Mouse (Mus musculus) MEL (cell line): ENCODE data around the gene Tmed2.
"Not testable (repeated sequence)": the region's sequence is repeated elsewhere in the genome, so short reads cannot be mapped to it uniquely, and the experiment has no call there.

Source experiments
- CHD2 ChIP-seq: IDR thresholded peaks from 2 replicates; pipeline ENCODE4 v1.6.1; 2011; ENCODE audit warnings: low read length, improper control_type of control experiment
- CTCF ChIP-seq, 3 experiments: IDR thresholded peaks in 2 of 3; conservative IDR thresholded peaks in 1 of 3; 2 replicates each; pipeline ENCODE4 v1.5.1; 2011 to 2012; ENCODE audit warnings: low read length in 3 of 3, low read depth in 2 of 3, mild to moderate bottlenecking in 2 of 3, improper control_type of control experiment in 1 of 3, inconsistent platforms in 1 of 3, mixed read lengths in 1 of 3, moderate library complexity in 1 of 3; ENCODE audit not compliant: control insufficient read depth in 1 of 3, insufficient read depth in 1 of 3, poor library complexity in 1 of 3, severe bottlenecking in 1 of 3
- EP300 ChIP-seq, 2 experiments: IDR thresholded peaks; 2 replicates each; pipeline ENCODE4 v1.6.1; 2011; ENCODE audit warnings: improper control_type of control experiment in 2 of 2, low read length in 2 of 2, low read depth in 1 of 2, mild to moderate bottlenecking in 1 of 2
- GABPA ChIP-seq: IDR thresholded peaks from 2 replicates; pipeline ENCODE4 v1.6.1; 2012; ENCODE audit warnings: low read depth, mild to moderate bottlenecking, inconsistent platforms, low read length, improper control_type of control experiment, moderate library complexity
- GATA1 ChIP-seq: IDR thresholded peaks from 2 replicates; pipeline ENCODE4 v1.6.1; 2011; ENCODE audit warnings: low read depth, low read length, improper control_type of control experiment
- MAZ ChIP-seq: IDR thresholded peaks from 2 replicates; pipeline ENCODE4 v1.6.1; 2012; ENCODE audit warnings: low read depth, mild to moderate bottlenecking, inconsistent platforms, low read length, improper control_type of control experiment
- POLR2A ChIP-seq, 2 experiments: IDR thresholded peaks; 2 replicates each; pipeline ENCODE4 v1.6.1; 2011 to 2012; ENCODE audit warnings: low read length in 2 of 2, mild to moderate bottlenecking in 2 of 2, control low read depth in 1 of 2, improper control_type of control experiment in 1 of 2, low read depth in 1 of 2, moderate library complexity in 1 of 2; ENCODE audit not compliant: control insufficient read depth in 1 of 2, insufficient read depth in 1 of 2, poor library complexity in 1 of 2
- POLR2AphosphoS5 ChIP-seq: IDR thresholded peaks from 2 replicates; pipeline ENCODE4 v1.6.1; 2012; ENCODE audit warnings: low read depth, borderline replicate concordance, mild to moderate bottlenecking, inconsistent platforms, low read length, moderate library complexity, mixed read lengths
- TCF12 ChIP-seq: IDR thresholded peaks from 2 replicates; pipeline ENCODE4 v1.6.1; 2014; ENCODE audit warnings: low read depth, mild to moderate bottlenecking, inconsistent platforms, low read length, improper control_type of control experiment, moderate library complexity
- USF1 ChIP-seq: IDR thresholded peaks from 2 replicates; pipeline ENCODE4 v1.6.1; 2014; ENCODE audit warnings: low read depth, mild to moderate bottlenecking, inconsistent platforms, low read length, improper control_type of control experiment, moderate library complexity
- ZC3H11A ChIP-seq: IDR thresholded peaks from 2 replicates; pipeline ENCODE4 v1.6.1; 2012; ENCODE audit warnings: low read depth, mild to moderate bottlenecking, inconsistent platforms, low read length, improper control_type of control experiment
- ZKSCAN1 ChIP-seq: IDR thresholded peaks from 2 replicates; pipeline ENCODE4 v1.6.1; 2012; ENCODE audit warnings: low read depth, mild to moderate bottlenecking, inconsistent platforms, low read length, improper control_type of control experiment, moderate library complexity

DNA sequence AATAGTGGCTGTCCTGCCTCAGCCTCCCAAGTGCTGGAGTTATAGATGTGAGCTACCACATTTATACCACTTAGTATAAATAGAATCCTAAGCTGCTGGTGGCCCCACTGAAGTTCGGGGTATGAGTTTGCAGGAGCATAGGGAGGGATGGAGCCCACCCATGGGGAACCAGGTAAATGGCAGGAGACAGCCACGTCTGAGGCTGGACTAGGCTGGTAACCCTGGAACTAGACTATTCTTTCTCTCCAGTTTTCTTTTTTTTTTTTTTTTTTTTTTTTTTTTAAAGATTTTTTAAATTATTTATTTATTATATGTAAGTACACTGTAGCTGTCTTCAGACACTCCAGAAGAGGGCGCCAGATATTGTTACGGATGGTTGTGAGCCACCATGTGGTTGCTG, 40.5 kb upstream of the Tmed2 start:
- not testable (repeated sequence) for TF ChIP-seq CTCF (IDR thresholded peaks at IDR 0.05 in 2 of 3, conservative IDR thresholded peaks at IDR 0.05 in 1 of 3; ENCODE audit: control insufficient read depth in 1 of 3, insufficient read depth in 1 of 3, low read depth in 2 of 3, low read length in 3 of 3, poor library complexity in 1 of 3, severe bottlenecking in 1 of 3); MAZ; EP300 (IDR thresholded peaks at IDR 0.05; ENCODE audit: low read depth in 1 of 2, low read length in 2 of 2); ZKSCAN1; POLR2A (IDR thresholded peaks at IDR 0.05; ENCODE audit: control insufficient read depth in 1 of 2, insufficient read depth in 1 of 2, low read depth in 1 of 2, low read length in 2 of 2, poor library complexity in 1 of 2); TCF12; GABPA; USF1; POLR2AphosphoS5; CHD2; GATA1; ZC3H11A
